Mouse (Mus musculus) splenic B cell, adult 2 months (primary cell): ENCODE results near the gene Slco1c1.

Experiments used
- DNase-seq: peaks from one replicate; pipeline ENCODE4 v3.0.0-alpha.2; 2011; ENCODE audit warnings: low read depth, low spot score
- H3K27me3 ChIP-seq: 2 replicates; pipeline ENCODE4 v1.6.1; 2012; ENCODE audit warnings: mild to moderate bottlenecking, low read length, moderate library complexity, mixed read lengths; ENCODE audit not compliant: control insufficient read depth, poor library complexity, insufficient read depth, severe bottlenecking
- H3K36me3 ChIP-seq: 2 replicates; pipeline ENCODE4 v1.6.1; 2012; ENCODE audit warnings: mild to moderate bottlenecking, low read length, moderate library complexity, mixed read lengths; ENCODE audit not compliant: control insufficient read depth, poor library complexity, insufficient read depth, severe bottlenecking

Gene Slco1c1

DNA sequence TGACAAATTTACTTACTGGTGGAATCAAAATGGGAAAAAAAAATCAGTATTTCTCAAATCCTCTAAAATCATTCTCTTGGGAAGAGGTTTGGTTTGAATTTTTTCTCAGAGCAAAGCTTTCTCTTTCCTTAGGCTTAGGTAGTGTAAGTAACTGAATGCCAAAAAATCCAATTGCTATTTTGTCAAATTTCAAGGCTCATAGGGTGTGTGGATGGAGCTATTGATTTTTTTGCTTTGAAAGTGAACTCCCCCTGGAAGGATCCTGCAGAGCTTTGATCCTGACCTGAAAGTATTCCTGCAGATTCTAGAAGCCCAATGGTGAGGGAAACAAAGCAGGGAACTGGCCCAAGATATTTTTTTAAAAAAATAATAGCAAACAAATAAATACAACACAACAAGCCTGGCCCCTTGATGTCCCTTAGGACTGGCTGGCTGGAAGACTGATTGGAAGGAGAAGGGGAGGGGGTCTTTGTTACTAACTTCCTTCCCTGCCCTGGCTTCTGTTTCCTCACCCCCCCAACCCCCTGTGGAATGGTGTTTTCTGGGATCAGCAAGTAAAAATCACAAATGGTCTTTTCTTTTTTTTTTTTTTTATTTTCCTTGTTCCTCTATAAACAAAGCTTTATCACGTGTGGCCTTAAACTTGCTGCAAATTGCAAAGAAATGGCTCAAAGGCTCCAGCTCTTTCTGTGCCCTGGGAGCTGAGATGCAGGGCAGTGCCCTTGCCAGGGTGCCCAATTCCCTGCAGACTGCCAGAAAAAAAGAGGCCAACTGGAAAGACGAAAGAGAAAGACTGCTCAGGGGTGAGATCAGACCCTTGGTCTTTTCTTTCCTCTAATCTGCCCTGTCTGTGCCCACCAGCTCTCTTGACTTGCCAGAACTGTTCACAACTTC, at the start of gene Slco1c1:
Gene Slco1c1 (plus strand): TSS at position 622 of the 894 bp plus-strand sequence.
- DNase-seq: no peak
- Histone ChIP-seq H3K36me3 (no peaks in the 10 kb centered on the region), H3K27me3 (no peaks in the 10 kb centered on the region)

DNA sequence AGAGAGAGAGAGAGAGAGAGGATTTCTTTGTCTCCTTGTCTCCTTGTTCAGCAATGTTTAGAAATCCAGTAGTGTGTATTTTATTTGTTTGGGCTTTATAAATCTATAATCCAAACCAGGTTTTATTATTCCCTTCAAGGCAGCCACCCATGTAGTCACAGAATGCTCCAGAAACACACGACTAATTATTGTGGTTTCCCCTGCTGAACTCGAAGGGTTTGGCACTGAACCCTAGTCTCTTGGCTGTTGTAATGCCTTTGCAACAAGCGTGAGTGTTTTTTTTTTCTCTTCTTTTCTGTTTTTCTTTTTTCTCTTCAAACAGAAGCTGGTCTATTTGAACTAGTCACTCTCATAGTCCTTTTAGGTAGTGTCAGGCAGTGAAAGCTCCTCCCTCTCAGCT, 49.5 kb upstream of the Slco1c1 start:
- Histone ChIP-seq H3K27me3 (no peaks in the 10 kb centered on the region), H3K36me3 (no peaks in the 10 kb centered on the region)
- no peak for DNase-seq

DNA sequence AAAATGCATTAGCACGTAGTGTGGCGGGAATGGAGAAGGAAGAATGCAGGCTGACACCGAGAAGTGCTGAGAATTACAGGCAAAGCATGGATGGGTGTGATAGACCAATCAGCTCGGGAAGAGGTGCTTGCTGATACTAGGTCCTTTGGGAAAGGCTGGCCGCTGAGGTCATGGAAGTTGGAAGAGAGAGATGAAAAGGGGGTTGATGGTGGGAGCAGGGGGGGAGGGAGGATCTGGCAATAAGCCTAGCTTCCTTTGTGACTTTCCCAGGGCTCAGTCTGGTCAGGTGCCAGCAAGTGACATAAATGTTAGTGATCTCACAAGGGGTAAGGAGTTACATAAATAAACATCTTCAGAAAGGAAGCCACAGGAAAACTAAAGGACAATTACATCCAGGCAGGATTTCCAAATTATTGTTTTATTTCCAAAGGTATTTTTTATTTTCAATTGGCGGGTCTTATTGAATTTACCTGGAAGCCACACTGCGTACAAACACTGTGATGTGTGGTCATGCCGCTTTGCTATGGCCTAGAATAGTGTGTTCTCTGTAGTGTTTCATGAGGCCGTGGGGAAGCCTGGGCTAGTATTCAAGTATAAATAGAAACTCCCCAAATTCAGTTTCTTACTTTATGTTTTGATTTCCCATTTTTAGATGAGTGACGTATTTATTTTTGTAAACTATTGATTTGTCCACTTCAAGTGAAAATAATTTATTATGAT, 38.7 kb upstream of the Slco1c1 start:
- no peaks in the 10 kb centered on the region for H3K27me3 ChIP-seq
- no peak for DNase-seq
- no peaks in the 10 kb centered on the region for H3K36me3 ChIP-seq

DNA sequence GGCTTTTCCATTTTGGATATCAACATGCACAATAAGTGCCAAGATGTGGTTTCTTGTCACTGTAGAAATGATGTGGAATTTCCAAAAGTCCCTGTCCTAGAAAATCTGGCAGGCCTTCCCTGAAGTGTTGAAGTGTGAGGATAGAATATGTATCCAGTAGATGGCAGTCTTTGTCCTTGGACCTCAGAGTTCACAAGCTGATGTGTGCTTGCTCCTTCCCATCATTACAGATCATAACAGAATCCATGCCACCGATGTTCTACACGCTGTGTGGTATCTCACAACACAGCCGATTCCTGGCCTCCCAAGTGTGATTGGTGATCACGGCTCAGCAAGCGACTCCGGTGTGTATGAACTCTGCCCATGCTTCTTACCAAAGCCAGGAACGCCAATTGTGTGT, 36.9 kb upstream of the Slco1c1 start:
- no peak for DNase-seq
- no peaks in the 10 kb centered on the region for H3K36me3 ChIP-seq
- no peaks in the 10 kb centered on the region for H3K27me3 ChIP-seq

DNA sequence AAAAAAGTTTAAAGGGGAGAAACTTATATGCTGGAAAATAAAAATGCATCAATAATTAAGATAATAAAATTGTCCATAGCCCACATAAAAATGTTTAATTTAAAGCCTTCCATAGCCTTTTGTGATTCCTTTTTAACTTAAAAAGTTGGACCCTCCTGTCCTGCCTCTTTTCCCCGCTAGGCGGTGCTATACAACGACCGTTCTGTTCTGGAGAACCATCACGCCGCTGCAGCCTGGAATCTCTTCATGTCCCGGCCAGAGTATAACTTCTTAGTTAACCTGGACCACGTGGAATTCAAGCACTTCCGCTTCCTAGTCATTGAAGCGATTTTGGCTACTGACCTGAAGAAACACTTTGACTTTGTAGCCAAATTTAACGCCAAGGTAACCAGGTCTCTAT, 35.5 kb upstream of the Slco1c1 start:
- H3K36me3 ChIP-seq: no peaks in the 10 kb centered on the region
- no peaks in the 10 kb centered on the region for H3K27me3 ChIP-seq
- no peak for DNase-seq

DNA sequence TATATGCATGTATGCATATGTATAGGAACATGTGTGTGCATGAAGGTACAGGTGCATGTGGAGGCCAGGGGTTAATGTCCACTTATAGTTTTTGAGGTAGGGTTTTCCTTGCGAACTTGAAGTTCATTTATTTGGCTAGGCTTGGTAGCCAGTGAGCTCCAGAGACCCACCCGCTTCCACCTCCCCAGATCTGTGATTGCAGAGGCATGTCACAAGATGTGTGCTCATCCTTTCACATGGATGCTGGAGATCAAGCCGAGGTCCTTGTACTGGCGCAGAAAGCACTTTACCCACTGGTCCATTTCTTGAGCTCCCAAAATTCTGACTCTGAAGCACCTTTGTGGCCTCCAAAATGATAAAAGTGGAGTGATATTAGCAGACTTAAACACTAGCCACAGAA, 29.3 kb upstream of the Slco1c1 start:
- H3K36me3 ChIP-seq: no peaks in the 10 kb centered on the region
- no peak for DNase-seq
- no peaks in the 10 kb centered on the region for H3K27me3 ChIP-seq

DNA sequence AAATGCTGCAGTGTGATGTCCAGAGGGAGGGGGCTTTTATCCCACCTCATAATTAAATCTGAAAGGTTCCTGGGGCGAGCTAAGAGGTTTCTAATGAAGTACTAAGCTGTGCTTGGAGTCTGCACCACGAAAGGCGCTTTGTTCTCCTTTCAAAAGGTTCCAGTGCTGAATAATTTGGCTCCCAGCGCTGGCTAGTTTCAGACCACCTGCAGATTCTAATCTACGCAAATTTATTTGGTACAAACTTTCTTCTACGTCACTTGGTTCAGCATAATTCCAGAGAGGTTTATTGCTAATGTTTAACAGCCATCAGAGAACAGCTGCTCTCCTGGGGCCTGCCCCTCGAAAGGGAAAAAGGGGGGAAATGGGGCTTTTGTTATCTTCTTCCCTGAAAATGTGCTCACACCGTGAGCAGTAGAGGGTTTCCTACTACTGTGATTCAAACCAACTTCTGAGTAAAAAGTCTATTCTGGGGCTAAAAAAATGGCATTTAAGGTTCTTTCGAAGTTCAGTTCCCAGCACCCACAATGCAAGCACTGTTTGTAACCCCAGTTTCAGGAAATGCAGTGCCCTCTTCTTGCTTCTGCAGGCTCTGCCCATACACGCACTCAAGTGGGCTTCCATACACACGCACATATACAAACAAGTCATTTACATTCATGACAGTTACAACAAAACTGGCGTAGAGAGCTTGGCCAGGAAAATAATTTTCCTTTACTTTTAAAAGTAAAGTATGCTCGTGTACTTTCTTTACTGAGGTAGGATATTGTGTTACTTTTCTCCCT, 28.3 kb upstream of the Slco1c1 start:
- H3K36me3 ChIP-seq: no peaks in the 10 kb centered on the region
- no peaks in the 10 kb centered on the region for H3K27me3 ChIP-seq
- no peak for DNase-seq

DNA sequence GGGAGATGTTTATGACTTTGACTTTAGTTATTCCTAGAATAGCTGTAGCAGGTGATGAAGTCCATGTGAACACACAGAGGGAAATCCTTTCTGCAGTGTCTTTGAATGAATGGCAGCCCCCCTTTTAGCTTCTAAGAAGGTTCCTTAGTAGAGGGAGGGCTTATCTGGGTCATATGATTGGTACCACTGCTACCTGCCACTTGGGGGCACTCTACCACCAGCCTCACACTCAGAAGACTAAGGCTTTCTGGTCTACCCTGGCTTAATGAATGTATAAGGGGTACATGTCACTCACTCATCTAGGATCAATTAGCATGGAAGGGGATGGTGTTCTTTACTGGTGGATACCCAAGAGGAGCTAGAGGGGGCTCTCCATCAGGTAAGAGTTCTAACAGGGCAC, 24.7 kb upstream of the Slco1c1 start:
- no peaks in the 10 kb centered on the region for H3K27me3 ChIP-seq
- no peaks in the 10 kb centered on the region for H3K36me3 ChIP-seq
- no peak for DNase-seq

DNA sequence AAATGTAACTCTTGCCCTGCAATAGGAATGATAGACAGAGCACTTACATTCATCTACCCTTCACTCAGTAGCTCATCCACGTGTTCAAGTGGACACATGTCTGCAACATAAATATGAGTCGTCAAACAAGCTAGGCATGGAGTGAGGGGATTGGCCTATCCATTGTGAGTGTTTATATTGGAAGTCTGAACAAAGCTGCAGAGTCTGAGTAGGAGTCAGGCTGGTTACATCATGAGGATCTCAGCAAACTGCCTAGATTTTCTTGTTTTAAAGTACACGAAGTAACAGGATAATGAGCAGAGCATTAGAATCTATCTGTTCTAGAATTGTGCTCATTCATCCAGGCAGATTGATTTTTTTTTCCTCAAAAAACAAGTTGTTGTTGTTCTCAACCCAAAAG, 23.0 kb upstream of the Slco1c1 start:
- no peak for DNase-seq
- no peaks in the 10 kb centered on the region for H3K27me3 ChIP-seq
- no peaks in the 10 kb centered on the region for H3K36me3 ChIP-seq

DNA sequence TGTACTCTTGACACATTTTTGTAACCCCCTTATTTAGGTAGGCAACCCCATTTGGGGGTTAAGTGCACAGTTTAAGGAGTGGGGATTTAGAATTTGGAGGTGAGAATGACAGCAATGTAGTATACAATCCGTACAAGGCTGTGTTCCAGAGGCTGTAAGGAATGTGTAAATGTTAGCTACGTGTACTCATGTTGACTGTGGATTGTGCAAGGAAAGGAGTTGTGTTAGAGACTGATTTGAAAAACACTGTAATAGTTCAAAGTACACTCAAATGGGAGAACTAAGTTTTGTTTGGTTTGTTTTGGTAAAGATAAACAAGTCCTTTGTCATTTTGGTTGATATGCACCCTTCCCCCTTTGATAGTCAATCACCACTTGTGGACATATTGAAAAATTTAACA, 1.6 kb upstream of the Slco1c1 start:
- Histone ChIP-seq H3K27me3 (no peaks in the 10 kb centered on the region), H3K36me3 (no peaks in the 10 kb centered on the region)
- no peak for DNase-seq

DNA sequence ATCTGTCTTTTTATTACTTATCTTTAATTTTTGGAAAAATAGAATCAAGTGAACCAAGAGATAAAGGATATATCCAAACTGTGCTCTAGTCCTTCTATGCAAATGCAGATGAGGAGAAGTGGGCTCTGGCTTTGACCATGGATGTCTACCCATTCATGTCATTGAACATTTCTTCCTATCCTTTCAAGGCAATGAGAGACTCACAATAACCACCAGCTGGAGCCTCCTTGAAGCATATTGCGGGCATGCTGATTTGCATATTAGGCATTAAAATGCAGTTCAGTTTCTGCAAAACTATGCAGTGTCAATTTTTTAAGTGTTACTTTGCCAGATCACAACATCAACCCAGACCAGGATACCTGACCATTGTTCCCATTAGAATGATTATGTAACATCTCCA, 1.6 kb downstream of the Slco1c1 start:
- H3K27me3 ChIP-seq: no peaks in the 10 kb centered on the region
- DNase-seq: no peak
- no peaks in the 10 kb centered on the region for H3K36me3 ChIP-seq

DNA sequence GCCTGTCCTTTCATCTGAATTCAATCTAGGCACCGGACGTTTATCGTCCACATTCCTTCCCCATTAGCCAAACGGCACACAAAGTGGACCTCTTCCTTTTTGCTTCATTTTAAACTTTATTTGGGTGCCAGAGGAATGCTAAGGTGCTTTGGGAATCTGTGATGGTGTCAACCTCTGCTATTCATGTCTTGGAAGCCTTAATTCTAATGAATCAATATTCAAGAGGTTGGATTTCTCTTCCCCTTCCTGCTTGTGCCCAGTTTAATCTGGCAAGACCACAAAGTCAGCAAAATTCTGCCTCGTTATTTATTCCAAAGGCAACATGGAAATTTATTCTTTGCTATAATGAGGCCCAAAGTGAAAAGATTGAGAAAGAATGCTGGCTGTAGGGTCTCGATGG, 6.7 kb downstream of the Slco1c1 start:
- H3K27me3 ChIP-seq: no peaks in the 10 kb centered on the region
- no peaks in the 10 kb centered on the region for H3K36me3 ChIP-seq
- DNase-seq: no peak

DNA sequence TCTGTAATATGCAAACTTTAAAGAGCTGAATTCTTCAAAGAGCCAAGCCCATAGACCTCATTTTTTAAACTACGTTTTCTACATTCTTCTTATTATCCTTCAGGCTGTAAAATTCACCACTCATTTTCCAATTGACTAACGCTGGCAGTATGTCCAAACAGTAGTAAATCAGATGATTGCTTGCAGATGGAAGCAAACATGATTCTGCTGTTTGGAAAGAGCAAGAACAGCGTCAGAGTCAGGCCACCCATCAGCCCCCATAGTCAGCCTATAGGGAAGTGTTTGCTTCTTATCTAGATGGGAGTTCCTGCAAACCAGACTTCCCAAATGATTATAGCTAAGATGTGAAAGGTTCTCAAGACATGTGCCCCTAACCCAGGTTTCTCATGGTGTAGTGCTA, 13.1 kb downstream of the Slco1c1 start:
- Histone ChIP-seq H3K27me3 (no peaks in the 10 kb centered on the region), H3K36me3 (no peaks in the 10 kb centered on the region)
- no peak for DNase-seq

DNA sequence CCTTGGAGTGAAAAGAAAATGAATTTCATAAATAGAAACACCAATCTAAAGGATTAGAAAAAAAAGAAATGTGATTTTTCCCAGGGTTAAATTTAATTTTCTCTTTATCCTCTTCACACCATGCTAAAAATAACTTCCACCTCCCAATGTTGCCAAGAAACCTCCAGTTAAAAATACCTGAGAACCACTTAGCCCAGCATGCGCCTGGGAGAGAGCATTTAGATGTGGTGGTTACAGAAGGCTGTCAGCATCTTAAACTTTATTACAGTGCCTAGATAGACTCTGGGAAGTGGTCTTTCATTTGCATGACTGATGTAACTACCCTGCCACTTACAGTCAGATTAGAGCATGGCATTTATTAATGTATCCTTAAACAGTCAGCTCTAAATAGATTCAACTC, 17.0 kb downstream of the Slco1c1 start:
- Histone ChIP-seq H3K27me3 (no peaks in the 10 kb centered on the region), H3K36me3 (no peaks in the 10 kb centered on the region)
- DNase-seq: no peak

DNA sequence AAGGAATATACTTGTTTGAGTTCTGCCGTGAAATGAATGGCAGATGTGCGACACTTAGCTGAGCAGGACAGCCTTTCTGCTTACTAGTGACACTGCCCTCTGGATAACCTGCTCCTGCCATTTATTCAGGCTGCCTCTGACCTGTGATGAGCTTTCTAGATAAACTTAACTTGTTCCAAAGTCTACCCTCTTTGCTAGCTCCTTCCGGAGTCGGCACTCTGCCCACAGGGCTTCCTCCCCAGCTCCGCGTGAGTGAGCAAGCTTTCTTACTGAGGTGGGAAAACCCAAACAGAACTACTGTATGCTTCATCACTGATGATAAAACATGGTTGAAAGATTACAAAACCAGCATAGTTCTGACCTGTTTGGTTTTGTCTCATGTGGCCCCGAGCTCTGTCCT, 19.2 kb downstream of the Slco1c1 start:
- no peak for DNase-seq
- H3K27me3 ChIP-seq: no peaks in the 10 kb centered on the region

More for the DNA sequence above, 19.2 kb downstream of the Slco1c1 start:
- no peaks in the 10 kb centered on the region for H3K36me3 ChIP-seq
